Mouse (Mus musculus) liver, adult (tissue): ENCODE data around the gene P3h1.

Source experiments
- GATA4 ChIP-seq: IDR thresholded peaks from 2 replicates; pipeline ENCODE4 v1.6.1; 2014; ENCODE audit warnings: mild to moderate bottlenecking, low read length; ENCODE audit not compliant: insufficient replicate concordance

P3h1 gene

DNA sequence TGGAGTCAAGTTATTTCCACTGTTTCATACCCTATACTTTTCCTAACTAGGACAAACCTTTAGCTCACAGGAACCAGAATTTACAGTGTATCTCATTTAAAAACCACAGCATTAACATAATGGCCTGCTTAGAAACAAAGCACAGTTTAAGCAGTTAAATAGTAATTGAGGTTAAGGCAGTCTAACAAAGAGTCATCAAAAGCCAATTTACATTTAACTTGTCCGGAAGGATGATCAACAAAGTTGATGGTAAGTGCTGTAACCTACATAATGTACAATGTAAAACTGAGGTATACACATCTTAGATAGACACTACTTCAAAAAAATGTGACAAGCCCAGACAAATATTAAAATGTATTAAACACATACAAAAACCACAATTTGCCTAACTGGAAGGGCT lies 59.2 kb downstream of the P3h1 start:
- no peak for TF ChIP-seq GATA4

DNA sequence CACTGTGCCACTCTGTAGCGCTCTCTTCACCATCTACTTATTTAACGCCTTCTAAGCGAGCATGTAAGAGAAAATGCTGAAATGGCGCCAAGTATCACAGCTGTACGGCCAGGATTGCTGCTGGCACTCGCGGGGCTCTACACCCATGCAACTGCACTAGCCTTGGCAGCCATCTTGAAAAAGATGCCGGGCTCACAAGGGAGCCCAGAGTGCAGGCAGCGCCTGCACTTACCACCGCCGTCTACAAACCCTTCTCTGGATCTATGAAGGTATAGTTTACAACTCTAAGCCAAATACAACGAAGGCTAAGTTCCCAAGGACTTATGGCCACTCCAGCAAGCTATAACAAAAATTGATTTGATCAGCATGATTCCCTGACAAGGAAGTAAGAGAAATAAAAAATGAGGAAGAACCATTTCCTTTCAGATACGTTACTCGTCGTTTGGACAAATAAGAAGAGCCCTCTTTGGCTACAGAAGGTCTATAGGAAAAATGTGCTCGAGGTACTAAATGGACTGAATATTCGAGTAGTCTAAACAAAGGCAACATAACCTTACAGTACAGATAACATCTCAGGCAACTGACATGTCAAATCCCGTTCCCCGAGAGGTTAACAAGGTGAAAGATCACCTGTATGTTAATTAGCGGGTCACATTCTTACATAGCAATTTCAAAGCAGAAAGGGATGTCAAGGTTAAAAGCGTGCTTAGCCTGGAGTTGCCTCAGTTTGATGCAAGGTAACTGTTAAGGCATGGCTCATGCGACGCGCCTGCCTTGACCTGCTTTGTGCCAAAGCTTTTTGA lies 60.3 kb downstream of the P3h1 start:
- no peak for TF ChIP-seq GATA4

DNA sequence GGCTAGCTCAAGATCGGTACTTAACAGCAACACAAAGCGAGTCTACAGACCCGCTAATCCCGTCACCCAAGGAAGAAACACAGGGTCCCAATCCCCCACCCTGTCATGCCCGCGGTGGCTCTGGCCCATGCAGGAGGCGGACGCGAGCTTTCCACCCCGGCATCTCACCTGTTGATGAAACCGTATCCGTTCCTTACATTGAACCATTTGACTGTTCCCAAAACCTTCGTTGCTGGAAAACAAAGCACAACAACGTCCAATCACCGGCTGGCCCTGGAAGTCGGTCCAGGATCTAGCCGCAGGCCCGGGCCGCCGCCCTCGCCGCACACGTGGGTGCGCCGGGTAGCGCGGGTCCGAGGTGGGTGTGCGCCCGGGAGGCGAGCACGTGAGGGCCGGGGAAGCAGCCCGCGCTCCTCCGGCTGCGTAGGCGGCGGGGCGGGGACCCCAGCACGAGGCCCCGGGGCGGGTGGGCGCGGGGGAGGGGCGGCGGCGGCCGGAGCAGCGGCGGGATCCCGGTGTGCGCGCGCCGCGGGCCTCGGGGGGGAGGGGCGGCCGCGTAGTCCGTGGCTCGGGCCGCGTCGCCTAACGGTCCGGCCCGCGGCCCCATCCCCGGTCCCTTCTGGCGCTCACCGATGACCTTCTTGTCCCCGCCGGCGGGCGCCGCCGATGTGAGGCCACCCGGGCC lies 61.0 kb downstream of the P3h1 start:
- TF ChIP-seq GATA4 = no peak

DNA sequence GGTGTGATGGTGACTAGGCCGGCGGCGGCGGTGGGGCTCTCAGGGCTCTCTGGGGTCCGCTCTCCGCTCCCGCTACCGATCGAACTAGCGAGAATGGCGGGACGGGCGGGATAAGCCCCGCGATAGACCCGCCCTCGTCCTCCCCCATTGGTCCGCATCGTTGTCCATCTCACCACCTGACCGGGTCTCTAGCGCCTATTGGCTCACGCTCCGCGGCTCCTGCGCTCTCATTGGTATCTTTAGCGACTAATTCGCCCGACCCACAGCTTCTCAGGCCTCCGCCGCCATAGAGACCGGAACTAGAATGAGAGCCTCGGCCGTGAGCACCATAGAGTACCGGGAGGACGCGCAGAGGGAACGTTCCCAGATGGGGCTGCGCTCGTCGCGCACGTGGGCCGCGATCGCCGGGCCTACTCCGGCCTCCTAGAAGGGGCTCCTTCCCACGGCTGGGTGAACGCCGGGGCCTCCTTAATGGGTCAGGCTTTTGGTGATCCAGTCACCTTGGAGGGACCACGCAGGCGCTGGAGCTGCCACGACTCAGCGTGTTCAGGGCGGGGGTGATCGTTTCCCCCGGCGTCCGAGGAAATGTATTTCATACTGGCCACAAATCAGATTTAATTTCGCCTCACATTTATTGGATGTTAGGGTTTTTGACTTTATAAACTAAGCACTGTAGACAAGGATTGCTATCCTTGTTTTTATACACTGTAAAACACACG lies 61.9 kb downstream of the P3h1 start, which contains the start of gene Ybx1:
Gene Ybx1 (minus strand): TSS at position 190 of the 719 bp plus-strand sequence.
- TF ChIP-seq GATA4 = no peak

DNA sequence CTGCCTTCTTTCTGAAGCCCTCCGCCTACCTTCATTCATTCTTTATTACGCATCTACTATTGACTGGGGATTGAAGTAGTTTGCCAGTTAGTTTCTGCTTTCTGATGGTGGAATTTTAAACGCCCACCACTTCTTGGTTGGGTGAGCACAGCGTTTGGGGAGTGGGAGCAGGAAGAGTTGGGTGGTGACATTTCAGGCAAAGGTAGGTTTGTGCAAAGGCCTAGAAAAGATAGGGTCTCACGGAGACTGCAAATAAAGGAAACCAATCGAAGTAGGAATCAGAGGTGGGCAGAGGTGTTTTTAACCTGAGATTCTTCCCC lies 62.4 kb downstream of the P3h1 start:
- no peak for TF ChIP-seq GATA4

DNA sequence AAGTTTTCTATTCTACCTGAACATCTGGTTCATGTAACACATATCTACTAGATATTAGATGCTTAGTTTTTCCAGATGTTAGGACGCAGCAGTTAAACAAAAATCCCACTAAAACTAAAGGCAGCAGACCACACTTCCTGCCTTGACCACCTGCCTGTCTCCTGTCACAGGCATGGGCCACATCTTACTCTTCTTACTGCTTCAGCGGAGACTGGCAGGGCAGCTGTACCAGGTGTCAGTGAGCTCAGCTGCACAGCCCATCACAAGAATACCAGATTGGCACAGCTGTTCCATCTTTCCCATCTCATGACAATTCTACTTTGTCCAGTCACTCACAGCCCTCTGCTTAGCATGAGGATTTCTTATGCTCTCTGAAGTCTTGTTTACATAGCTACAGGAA lies 64.6 kb downstream of the P3h1 start:
- TF ChIP-seq GATA4 = no peak
